Mouse (Mus musculus) thymus, postnatal 10 days (tissue): ENCODE results near the gene Gpr158.

Experiments
- DNase-seq, 2 experiments: peaks; one replicate each; pipeline ENCODE4 v3.0.0; 2021; ENCODE audit warnings: low spot score in 2 of 2

Gpr158 gene

DNA sequence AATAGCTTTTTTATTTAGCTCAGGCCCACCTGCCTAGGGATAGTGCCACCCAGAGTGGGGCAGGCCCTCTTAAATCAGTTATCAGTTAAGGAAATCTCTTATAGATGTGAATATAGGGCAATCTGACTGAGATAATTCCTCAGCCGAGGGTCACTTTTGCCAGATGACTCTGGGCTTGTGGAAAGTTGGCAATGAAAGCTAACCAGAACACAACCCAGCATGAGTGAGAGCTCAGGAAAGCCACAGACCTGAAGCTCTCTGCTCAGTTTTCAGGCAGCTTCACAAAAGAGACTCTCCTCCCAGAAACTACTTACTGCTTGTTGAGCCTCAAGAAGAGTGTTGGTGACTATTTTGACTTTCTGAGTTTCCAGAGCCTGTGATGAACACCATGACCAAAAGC is 264.8 kb downstream of the Gpr158 start:
- DNase-seq = no peak

DNA sequence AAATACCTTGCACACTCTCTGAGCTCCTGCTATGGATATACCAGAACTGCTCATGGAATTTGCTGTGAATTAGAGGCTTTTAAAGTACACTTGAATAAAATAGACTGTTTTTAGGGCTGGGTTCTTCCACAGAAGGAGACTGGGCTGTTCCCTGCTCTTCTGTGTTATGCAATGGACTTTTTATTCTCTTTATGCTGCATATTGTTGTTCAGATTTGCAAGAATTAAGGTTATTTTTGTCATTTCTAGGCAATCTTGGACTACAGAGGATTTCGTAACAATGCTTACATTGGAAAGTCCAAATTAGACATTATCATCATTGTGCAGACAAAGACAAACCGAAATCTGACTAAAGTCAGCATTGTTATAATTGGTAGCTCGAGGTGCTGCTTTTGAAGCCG is 298.4 kb downstream of the Gpr158 start:
- no peak for DNase-seq

DNA sequence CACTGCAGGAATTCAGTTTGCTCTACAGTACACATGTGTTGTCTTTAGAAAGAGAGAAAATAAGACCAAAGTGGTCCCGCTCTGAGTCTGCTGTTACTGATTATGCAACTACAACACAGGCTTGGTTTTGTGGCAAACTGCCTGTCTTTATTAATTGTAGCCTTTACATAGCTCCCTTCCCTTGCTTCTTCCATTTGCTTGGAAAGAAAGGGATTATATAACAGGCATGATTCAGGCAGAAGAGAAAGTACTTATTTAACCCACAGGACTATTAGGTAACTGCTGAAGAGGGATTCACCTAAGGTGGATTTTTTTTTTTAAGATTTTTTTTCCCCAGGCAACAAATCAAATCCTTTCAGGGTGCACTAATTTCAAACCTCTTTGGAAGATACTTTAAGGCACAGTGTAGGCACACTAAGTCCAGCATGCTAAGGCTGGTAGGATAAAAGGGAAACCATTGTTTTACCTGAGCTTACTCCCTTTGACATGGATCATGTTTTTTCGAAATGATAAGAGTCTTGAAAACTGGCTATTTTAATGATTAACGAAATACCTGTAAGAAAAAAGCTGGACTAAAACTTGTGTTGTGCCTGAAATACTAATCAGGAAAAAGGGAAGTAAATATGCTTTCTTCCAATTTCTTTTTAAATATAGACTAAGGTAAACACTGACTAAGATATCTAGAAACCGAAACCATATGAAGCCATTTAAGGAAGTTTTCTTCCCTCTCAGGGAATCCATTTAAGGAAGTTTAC is 308.9 kb downstream of the Gpr158 start:
- DNase-seq = no peak

DNA sequence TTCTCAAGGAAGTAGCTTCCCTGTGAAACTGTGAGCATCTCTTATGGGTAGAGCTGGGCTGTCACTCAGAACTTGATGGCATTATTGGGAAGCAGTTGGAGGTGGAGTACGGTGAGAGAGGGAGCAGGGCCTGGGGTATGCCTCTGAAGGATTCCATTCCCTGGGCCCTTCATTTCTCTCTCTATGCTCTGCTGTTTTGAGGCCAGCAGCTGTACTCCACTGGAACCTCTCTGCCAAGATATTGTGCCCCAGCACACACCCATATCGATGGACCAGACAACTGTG is 309.4 kb downstream of the Gpr158 start:
- no peak for DNase-seq

DNA sequence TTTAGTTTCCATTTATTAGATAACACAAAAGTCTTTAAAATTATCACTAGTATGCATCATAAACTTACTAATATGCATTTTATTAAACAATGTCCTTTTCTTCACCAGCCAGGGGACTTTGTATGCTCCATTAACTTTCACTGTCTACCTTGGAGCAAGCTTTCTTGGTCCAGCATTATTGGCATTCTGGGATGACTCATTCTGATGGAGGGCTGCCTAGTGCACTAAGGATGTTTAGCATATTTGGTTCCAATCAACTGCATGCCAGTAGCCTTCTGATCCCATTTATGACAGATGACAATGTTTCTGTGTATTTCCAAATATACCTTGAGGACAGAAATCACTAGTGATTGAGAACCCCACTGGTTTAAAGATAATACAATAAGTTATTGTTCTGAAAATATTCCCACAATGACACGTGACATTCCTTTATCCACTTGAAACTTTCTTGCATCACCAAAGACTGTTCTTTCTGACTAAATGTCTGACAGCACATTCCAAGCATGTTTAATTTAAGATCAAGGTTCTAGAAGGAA is 313.5 kb downstream of the Gpr158 start:
- no peak for DNase-seq

DNA sequence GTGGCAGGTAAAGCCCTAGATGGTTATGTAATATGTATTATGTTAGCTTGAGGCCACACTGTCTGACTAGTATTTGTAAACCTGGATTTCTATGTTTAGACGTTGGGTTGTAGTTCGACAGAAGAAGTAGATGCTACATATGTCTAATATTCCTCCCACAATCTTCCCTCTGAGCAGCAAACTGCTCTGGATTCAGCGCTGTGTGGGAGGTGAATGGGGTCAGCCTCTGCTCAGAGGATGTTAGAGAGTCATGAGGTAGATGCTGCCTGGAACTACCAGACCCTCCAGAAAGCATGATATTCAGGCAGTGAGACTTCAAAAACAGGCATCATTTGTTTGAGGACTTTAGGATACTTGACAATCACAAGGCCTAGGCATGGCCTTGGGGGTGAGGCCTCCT is 317.4 kb downstream of the Gpr158 start:
- DNase-seq = no peak

DNA sequence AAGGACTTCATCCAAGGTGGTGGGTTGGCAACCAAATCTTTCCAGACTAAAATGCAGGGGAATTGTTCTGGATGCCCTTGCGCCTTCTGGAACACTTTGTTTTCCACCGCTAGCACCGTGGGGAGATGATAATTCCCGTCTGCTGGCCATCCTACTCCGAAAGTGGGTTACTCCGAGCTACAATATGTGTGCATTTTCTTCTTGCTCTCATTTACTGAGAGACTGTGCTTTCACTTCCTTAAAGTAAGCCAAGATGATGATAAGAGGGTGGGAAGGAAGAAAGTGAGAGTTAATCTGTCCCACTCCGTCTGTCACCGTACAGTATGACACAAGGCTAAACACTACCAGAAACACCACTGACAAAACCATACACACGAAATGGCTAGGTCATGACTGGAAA is 325.8 kb downstream of the Gpr158 start:
- no peak for DNase-seq

DNA sequence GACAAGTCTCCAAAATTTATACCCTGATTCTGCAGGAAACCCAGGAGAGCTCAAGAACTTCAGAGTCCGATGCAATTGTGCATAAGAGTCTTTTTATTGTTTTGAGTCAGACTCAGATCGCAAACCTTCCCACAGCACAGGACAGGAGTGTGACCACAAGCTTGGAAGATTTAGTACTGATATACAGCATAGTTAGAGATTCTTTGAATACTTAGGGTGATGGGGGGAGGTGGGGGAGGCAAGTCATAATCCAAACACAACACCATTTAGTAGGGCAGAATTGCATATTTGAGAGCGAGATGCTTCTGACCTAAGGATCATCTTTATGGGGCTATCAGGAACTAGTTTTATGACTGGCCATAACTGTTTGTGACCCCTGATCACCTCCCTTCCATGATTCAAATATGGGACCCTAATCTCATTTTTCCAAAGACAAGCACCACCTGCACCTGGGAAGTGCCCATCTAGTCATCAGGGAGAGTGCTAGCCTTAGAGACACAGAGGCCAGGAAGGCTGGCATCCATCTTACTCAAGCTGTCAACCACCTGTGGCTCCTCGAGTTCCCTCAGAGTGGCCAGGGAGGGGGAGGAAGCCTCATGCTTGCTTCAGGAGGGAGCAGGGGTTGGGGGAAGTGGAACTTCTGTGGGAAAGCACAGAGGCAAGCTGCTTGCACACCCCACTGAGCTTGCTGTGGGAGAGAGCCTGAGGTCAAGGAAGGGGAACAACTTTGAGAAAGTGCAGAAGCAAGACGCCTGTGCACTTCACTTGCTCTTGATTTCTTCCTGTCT is 326.7 kb downstream of the Gpr158 start:
- DNase-seq = no peak

DNA sequence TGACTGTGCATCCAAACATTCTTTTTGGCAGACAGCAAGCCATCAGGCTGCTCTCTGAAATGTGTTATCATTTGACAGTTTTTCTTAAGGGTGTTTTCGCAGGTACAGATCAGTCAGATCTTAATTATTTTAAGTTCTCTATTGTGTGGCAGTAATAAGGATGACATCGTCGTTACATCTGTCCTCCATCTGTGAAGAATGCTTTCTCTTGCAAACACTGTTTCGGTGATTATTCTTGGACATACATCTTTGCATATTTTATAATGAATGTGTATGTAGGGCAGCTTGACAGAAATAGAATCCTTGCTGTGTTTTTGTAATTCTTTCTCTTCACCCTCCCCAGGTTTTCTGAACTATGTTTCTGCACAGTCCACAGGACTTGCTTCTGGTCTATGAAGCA is 360.7 kb downstream of the Gpr158 start:
- DNase-seq = no peak

DNA sequence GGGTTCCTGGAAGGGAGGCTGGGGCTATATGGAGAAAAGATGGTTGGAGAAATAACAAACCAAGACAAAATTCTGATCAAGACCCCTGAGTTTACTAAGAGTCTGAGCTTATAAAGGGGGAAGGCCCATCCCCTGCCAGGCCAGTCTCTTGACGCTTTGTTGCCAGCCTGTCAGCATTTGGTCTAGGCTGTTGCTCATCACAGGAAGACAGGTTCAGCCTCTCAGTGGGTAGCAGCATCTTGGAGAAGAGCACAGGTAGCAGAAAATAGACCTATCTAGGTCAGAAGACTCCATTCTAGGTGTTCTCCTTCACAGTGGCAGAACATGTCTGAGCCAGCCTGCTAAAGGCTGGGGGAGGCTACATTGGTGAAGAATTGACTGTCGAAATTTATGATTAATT is 416.4 kb downstream of the Gpr158 start:
- DNase-seq = no peak

DNA sequence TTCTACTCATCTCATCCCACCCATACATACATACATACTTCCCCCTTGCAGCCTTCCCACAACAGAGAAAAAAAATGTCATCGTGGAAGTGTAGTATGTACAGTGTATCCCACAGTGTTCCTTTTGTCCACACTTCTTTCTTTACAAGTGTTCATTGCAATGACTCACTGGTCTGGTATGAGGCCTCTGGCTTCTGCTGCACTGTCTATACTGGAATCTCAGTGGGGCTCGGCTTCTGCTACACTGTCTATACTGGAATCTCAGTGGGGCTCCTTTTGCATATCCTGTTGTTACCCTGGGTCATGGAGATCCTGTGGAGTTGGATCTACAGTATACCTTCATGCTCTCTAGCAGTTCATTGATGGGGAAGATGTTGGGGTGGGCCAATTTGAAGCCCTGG is 425.8 kb downstream of the Gpr158 start:
- DNase-seq = no peak

DNA sequence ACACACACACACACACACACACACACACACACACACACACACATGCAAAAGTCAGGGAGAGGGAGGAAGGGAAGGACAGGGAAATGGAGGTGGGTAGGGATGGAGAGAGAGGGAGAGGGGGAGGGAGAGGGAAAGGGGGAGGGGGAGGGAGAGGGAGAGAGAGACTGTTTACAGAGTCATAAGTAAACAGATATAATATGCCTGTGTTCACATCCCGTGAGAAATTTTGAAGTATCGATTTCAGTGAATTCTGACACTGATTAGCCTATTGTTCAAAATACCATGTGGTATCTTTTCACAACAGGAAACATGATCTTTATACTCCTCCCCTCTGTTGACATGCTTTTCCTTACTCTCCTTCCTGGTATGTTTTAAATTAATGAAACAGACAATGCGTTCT is 432.3 kb downstream of the Gpr158 start:
- no peak for DNase-seq

DNA sequence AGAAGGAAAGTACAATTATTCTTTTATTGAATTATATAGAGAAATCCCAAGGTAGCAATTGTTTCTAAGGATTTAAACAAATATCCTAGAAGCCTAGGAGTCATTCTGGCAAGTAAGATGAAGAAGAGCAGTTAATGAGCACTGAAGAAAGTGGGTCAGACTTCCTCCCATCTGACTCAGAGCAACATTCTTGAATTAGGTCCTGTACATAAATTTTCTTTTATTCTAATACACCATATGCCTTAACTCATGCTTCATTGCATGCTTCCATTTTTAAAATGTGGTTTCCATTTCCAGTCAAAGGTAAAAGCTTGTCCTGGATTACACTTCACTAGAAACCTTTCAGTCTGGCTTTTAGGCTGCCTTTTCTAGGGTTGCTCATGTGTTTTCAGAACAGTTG is 432.7 kb downstream of the Gpr158 start:
- DNase-seq = no peak

DNA sequence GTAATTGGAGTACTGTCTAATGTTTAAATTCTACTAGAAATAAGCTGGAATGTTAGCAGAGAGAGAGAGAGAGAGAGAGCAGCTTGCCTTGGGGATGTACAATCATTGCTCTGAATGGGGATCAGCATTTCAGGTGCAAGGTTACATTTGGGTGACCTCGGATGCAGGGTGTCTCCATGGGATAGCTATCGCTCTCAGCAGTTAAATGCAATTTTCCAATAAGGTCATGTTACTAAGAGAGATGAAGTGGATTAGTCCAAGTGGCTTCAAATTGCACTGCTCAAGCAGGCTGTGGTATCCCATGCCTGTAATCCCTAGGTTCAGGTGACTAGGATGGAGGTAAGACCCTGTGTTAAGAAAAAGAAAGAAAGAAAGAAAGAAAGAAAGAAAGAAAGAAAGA is 441.2 kb downstream of the Gpr158 start:
- DNase-seq = no peak

DNA sequence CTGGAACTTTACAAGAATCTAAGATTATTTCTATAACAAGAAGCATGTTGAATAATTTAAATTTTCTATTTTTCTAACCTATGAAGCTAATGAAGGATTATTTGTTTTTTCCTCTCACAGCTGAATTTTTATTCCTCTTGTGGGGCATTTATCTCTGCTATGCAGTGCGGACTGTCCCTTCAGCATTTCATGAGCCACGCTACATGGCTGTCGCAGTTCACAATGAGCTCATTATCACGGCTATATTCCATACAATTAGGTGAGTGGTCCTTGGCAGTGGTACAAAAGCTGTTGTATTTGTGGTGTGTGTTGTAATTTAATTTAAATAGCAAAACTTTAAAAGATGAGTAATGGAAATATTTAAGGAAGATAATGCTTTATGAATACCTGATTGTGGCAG is 443.1 kb downstream of the Gpr158 start:
- DNase-seq = no peak

DNA sequence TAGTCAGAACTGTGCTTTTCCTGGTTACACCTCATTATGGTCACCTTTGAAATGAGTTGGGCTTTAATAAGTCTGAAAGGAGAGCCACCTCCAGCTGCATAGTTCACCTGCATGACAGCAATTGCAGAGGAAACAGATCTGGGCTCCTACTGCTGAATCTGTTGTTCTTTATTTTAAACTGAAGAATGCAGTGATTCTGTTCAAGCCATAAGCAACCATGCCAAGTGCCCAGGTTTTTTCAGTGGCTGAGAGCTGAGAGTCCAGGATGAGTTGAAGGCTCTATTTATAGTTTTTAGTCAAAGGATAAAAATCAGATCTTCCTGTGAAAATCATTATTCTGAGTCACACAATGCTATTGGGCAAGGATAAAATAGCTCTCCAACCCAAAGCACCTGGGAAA is 496.7 kb downstream of the Gpr158 start:
- DNase-seq = no peak
